Mouse (Mus musculus) Patski (cell line): ENCODE results near the gene Zfp867. TPM values are rescaled to one million over a fixed set of nuclear protein-coding genes. Genes with fewer than 3 reads are reported as not detected.

Experiments
- ATAC-seq: fragments of 100-300 bp; one replicate; pipeline ENCODE4 v1.8.0; 2021
- CTCF ChIA-PET: fragments of 350-600 bp; sonication (Branson Sonifier 250); formaldehyde crosslinking; loops from one replicate; lab custom pipeline; 2022; ENCODE audit warnings: inconsistent platforms; lab: Charles Lee
- POLR2A ChIA-PET: fragments of 350-600 bp; sonication (Branson Sonifier 250); formaldehyde crosslinking; loops from one replicate; lab custom pipeline; 2022; ENCODE audit warnings: antibody characterized with exemption, inconsistent platforms; lab: Charles Lee
- DNase-seq: peaks from one replicate; pipeline ENCODE4 v3.0.0-alpha.2; 2011; ENCODE audit warnings: low read depth, low spot score
- H3K27me3 ChIP-seq: fragments of 371-371 bp; one replicate; pipeline ENCODE4 v1.5.1; 2021
- CTCF ChIP-seq: fragments of 100-300 bp; IDR thresholded peaks from one replicate; pipeline ENCODE4 v1.5.1; 2021
- in situ Hi-C: fragments of 300-500 bp; cut with MboI; formaldehyde crosslinking; loops from 3 replicates; pipeline ENCODE4 v1.11.1; 2018; ENCODE audit warnings: low pct_unique_long_range_greater_than_20kb, mixed read lengths
- polyA plus RNA-seq: library from polyadenylated mRNA; unstranded; gene quantifications from one replicate; pipeline ENCODE4 v1.2.3, GENCODE M21; 2021

Zfp867 gene
- polyA plus RNA-seq, 1 experiment from 2014 or later = 8.0 TPM

DNA sequence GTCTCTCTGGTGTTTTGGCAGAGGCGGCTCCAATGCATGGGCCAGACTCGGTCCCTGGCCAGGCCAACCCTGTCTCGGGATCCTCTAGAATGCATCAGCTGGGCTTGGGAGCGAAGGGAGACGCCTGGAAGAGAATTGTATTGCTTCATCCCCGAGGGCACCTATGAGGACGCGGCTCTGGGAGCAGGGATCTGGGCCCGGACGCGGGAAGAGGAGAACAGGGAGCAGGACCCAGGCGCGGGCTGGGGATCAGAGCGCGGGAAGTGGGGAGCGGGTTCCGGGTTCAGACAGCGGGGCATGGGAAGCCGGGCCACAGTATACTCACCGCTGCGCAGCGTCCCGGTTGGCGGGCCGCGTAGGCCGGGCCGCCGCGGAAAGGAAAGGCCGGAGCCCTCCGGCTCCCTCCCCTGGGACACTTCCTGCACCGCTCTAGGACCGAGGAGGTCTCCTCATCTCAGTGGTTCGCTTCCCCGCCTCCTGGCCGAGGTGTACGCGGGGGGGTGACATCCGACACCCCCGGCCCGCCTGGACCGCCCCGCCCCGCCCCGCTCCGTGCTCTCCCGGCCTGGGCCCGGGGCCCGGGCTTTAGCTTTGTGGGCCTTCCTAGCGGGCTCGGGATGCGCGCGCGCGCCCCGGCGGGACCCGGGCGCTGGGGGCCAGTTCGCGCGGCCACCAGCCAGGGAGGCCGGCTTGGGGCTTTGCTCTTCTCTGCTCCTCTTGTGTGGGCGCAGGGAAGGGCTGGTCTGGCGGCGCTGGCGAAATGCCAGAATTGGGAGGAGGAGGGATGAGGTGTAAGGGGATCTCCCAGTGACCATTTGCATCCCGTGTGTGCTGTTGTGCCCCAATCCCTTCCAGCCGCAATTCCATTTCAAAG is 33.8 kb upstream of the Zfp867 start:
- POLR2A ChIA-PET = interaction anchor here (0.6 kb wide), 2 partner anchors 31 to 35 kb away, joined by 3 to 4 read pairs; no protein-coding TSS in a partner anchor
- ATAC-seq = peak; percentile 77
- peak; percentile 76 for DNase-seq
- CTCF ChIA-PET = interaction anchor here (1.1 kb wide), 1 partner anchor 65 kb away, joined by 3 read pairs; no protein-coding TSS in a partner anchor
- no peak for TF ChIP-seq CTCF
- in situ Hi-C loops = no loop called here
- no peaks in the 10 kb centered on the region for H3K27me3 ChIP-seq

DNA sequence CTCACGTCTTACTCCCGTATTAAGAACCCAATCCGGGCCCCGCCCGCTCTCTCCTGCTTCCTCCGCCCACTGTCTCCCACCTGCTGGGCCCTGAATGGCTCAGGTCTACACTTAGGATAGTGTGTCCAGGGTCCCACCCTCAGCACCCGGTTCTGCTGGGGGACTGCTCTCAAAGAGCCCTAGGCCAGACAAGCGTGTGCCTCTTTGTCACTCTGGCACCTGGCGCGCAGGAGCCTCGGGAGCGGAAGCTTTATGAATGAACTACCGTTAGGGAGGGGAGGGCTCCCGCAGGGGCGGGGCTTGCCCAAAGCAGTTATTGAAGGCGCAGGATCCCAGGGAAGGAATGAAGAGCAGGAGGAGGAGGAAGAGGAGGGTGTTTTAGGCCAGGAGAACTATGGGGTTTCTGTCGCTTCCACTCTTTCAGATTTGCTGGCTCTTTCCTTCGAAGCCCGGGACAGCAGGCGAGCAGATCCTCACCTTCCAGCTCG is 33.1 kb upstream of the Zfp867 start:
- H3K27me3 ChIP-seq = no peaks in the 10 kb centered on the region
- in situ Hi-C loops = no loop called here
- ChIA-PET CTCF (no interaction called here), POLR2A (interaction anchor here (0.6 kb wide), 1 partner anchor 34 kb away, joined by 4 read pairs; no protein-coding TSS in a partner anchor)
- TF ChIP-seq CTCF = no peak
- DNase-seq (no peak), ATAC-seq (peak; percentile 17)

DNA sequence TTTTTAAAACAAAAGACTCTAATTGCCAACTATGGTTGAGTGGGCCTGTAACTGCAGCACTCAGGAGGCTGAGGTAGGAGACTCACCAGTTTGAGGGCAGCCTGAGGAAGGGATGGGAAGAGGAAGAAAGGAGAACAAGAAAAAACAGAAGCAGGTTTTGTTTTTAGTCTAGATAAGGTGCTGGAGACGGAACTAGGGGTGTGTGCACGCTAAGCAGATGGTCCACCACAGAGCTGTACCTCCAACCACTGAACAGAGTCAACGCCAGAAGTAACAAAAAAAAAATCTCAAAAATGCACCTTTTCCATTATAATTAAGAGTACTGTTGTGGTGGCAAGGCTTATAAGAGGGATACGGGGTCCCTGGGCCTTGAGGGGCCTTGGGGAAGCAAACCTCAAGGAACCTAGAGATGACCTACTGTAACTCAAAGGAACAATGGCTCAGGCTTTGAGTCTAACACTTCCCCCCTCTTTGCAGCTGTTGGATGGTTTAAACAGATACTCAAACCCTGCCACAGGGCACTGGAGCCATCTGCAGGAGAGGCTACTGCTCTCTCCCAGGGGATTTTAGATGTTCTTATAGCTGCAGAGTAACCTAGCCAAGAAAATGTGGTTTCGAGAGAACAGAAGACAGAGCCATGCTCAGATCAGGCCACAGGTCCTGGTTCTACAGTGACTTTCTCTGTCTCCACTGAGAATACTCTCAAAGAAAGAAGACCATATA is 29.9 kb upstream of the Zfp867 start:
- no peaks in the 10 kb centered on the region for H3K27me3 ChIP-seq
- ChIA-PET CTCF (interaction anchor here (0.9 kb wide), 1 partner anchor 16 kb away, joined by 3 read pairs; no protein-coding TSS in a partner anchor), POLR2A (no interaction called here)
- TF ChIP-seq CTCF = no peak
- DNase-seq = no peak
- in situ Hi-C loops = no loop called here
- no peak for ATAC-seq

- in situ Hi-C loops = no loop called here
- DNase-seq = no peak
- CTCF ChIA-PET = interaction anchor here (1.3 kb wide), 1 partner anchor 14 kb away, joined by 3 read pairs; no protein-coding TSS in a partner anchor
- POLR2A ChIA-PET = no interaction called here
- ATAC-seq = no peak
- no peaks in the 10 kb centered on the region for H3K27me3 ChIP-seq
- no peak for TF ChIP-seq CTCF
Observed at GRCm38 (mm10) chr11:59497747-59498146, 25.5 kb upstream of the Zfp867 start.

GRCm38 (mm10) chr11:59496672-59497310 is 24.5 kb upstream of the Zfp867 start:
- ATAC-seq (no peak), DNase-seq (no peak)
- H3K27me3 ChIP-seq = no peaks in the 10 kb centered on the region
- in situ Hi-C loops = no loop called here
- CTCF ChIA-PET = interaction anchor here (0.8 to 1.3 kb wide), 2 partner anchors 13 kb away, joined by 3 read pairs; no protein-coding TSS in a partner anchor
- POLR2A ChIA-PET = no interaction called here
- no peak for TF ChIP-seq CTCF

- no peak for ATAC-seq
- CTCF ChIA-PET = interaction anchor here (1.2 to 1.6 kb wide), 3 partner anchors 17 to 189 kb away, joined by 3 to 5 read pairs (median 4); no protein-coding TSS in a partner anchor
- in situ Hi-C loops = no loop called here
Observed at GRCm38 (mm10) chr11:59486222-59486621, 13.9 kb upstream of the Zfp867 start.

DNA sequence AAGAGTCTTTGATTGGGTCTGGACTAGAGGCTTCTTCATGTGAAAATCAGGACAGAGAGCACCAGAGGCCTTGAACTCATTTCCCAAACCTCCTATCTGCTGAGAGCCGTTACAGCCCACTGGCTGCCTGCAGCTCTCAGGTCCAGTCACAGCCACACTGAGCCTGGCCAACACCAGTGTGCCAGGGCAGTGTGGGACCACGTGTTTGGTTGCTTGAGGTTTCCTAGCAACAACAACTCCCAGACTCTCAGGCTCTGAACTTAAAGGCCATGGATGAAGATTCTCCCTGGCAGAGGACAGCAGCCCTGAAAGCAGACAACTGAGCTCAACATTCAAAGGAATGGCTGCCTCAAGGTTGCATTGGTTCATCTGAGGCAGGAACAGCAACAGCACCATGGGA is 13.4 kb upstream of the Zfp867 start:
- ChIA-PET POLR2A (interaction anchor here (0.6 to 0.8 kb wide), 2 partner anchors 14 to 96 kb away, joined by 3 read pairs; no protein-coding TSS in a partner anchor), CTCF (interaction anchor here (1.0 to 1.6 kb wide), 4 partner anchors 17 to 188 kb away, joined by 3 to 5 read pairs (median 4); no protein-coding TSS in a partner anchor)
- in situ Hi-C loops = no loop called here
- H3K27me3 ChIP-seq = no peaks in the 10 kb centered on the region
- DNase-seq = no peak
- TF ChIP-seq CTCF = no peak
- ATAC-seq = no peak

More at GRCm38 (mm10) chr11:59486222-59486621, 13.9 kb upstream of the Zfp867 start:
- POLR2A ChIA-PET = interaction anchor here (0.8 kb wide), 1 partner anchor 14 kb away, joined by 3 read pairs; no protein-coding TSS in a partner anchor
- no peaks in the 10 kb centered on the region for H3K27me3 ChIP-seq
- no peak for TF ChIP-seq CTCF
- no peak for DNase-seq

- POLR2A ChIA-PET = no interaction called here
- H3K27me3 ChIP-seq = no peaks in the 10 kb centered on the region
- no peak for TF ChIP-seq CTCF
- ATAC-seq (no peak), DNase-seq (no peak)
- in situ Hi-C loops = loop anchor here (5.0 kb wide), 2 partner anchors 51 to 181 kb away; no protein-coding TSS in a partner anchor
- CTCF ChIA-PET = interaction anchor here (0.8 to 2.3 kb wide), 9 partner anchors 13 to 185 kb away, joined by 3 to 10 read pairs (median 3); no protein-coding TSS in a partner anchor
Observed at GRCm38 (mm10) chr11:59483212-59483611, 10.9 kb upstream of the Zfp867 start.

DNA sequence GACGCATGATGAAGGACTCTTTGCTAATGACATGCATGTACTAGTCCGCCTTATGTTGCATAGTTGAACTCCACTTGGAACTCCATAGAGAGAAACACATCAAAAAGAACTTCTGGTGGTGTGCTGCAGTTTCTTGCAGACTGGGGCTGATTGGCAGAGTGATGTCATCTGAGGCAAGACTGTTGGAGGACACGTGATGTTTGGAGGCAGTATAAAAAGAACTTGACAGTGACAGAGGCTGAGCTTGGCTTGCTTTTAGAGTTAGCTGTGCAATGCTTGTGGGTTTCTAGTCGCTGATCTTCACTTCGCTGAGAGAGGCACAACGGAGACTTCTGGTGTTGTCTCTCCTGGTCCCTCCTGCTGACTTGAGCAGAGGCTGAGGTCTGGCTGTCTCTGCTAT is 5.0 kb upstream of the Zfp867 start:
- ChIA-PET CTCF (no interaction called here), POLR2A (no interaction called here)
- in situ Hi-C loops = no loop called here
- TF ChIP-seq CTCF = no peak
- DNase-seq (no peak), ATAC-seq (no peak)
- no peaks in the 10 kb centered on the region for H3K27me3 ChIP-seq
